Mouse (Mus musculus) megakaryocyte, embryonic 14.5 days (primary cell): Measurements from ENCODE around the gene Il1r1.

Experiments
- FLI1 ChIP-seq: IDR thresholded peaks from 2 replicates; pipeline ENCODE4 v1.6.1; 2012; ENCODE audit warnings: low read length, inconsistent platforms, mixed read lengths
- GATA1 ChIP-seq: IDR thresholded peaks from 3 replicates; pipeline ENCODE4 v1.6.1; 2012; ENCODE audit warnings: mixed read lengths, low read length, inconsistent platforms, borderline replicate concordance

- no peak for TF ChIP-seq GATA1
- TF ChIP-seq FLI1: no peak
Observed at GRCm38 (mm10) chr1:40272204-40272603, 47.3 kb downstream of the Il1r1 start.
